Mouse (Mus musculus) splenic B cell, adult 2 months (primary cell): ENCODE results near the gene Arfip2.

ENCODE experiments used
- DNase-seq: peaks from one replicate; pipeline ENCODE4 v3.0.0-alpha.2; 2011; ENCODE audit warnings: low read depth, low spot score
- H3K27me3 ChIP-seq: 2 replicates; pipeline ENCODE4 v1.6.1; 2012; ENCODE audit warnings: mild to moderate bottlenecking, low read length, moderate library complexity, mixed read lengths; ENCODE audit not compliant: control insufficient read depth, poor library complexity, insufficient read depth, severe bottlenecking
- H3K36me3 ChIP-seq: 2 replicates; pipeline ENCODE4 v1.6.1; 2012; ENCODE audit warnings: mild to moderate bottlenecking, low read length, moderate library complexity, mixed read lengths; ENCODE audit not compliant: control insufficient read depth, poor library complexity, insufficient read depth, severe bottlenecking

The Arfip2 gene

GRCm38 (mm10) chr7:105625397-105625796 is 14.8 kb downstream of the Arfip2 start:
- H3K36me3 ChIP-seq, result no peaks in the 10 kb centered on the region
- no peak for DNase-seq
- no peaks in the 10 kb centered on the region for H3K27me3 ChIP-seq

- no peaks in the 10 kb centered on the region for H3K27me3 ChIP-seq
- no peaks in the 10 kb centered on the region for H3K36me3 ChIP-seq
- DNase-seq, result no peak
Observed at GRCm38 (mm10) chr7:105621646-105622292, 18.4 kb downstream of the Arfip2 start.

- DNase-seq, result no peak
- no peaks in the 10 kb centered on the region for H3K36me3 ChIP-seq
- no peaks in the 10 kb centered on the region for H3K27me3 ChIP-seq
Observed at GRCm38 (mm10) chr7:105621053-105621452, 19.2 kb downstream of the Arfip2 start.

GRCm38 (mm10) chr7:105619701-105620100 is 20.5 kb downstream of the Arfip2 start:
- no peak for DNase-seq
- no peaks in the 10 kb centered on the region for H3K36me3 ChIP-seq
- H3K27me3 ChIP-seq, result no peaks in the 10 kb centered on the region

- H3K36me3 ChIP-seq, result no peaks in the 10 kb centered on the region
- no peaks in the 10 kb centered on the region for H3K27me3 ChIP-seq
- no peak for DNase-seq
Observed at GRCm38 (mm10) chr7:105617810-105618209, 22.4 kb downstream of the Arfip2 start.

- no peak for DNase-seq
- Histone ChIP-seq H3K36me3 (no peaks in the 10 kb centered on the region), H3K27me3 (no peaks in the 10 kb centered on the region)
Observed at GRCm38 (mm10) chr7:105616561-105616960, 23.7 kb downstream of the Arfip2 start.

- DNase-seq, result no peak
- no peaks in the 10 kb centered on the region for H3K36me3 ChIP-seq
- no peaks in the 10 kb centered on the region for H3K27me3 ChIP-seq
Observed at GRCm38 (mm10) chr7:105615720-105616119, 24.5 kb downstream of the Arfip2 start.

- DNase-seq, result no peak
- Histone ChIP-seq H3K27me3 (no peaks in the 10 kb centered on the region), H3K36me3 (no peaks in the 10 kb centered on the region)
Observed at GRCm38 (mm10) chr7:105614400-105614799, 25.8 kb downstream of the Arfip2 start.

- no peak for DNase-seq
- Histone ChIP-seq H3K36me3 (no peaks in the 10 kb centered on the region), H3K27me3 (no peaks in the 10 kb centered on the region)
Observed at GRCm38 (mm10) chr7:105611767-105612166, 28.4 kb downstream of the Arfip2 start.

- H3K27me3 ChIP-seq, result no peaks in the 10 kb centered on the region
- no peaks in the 10 kb centered on the region for H3K36me3 ChIP-seq
- no peak for DNase-seq
Observed at GRCm38 (mm10) chr7:105608467-105608866, 31.7 kb downstream of the Arfip2 start.

- peak; percentile 74 for DNase-seq
- no peaks in the 10 kb centered on the region for H3K36me3 ChIP-seq
- no peaks in the 10 kb centered on the region for H3K27me3 ChIP-seq
Observed at GRCm38 (mm10) chr7:105602860-105603623, 37.2 kb downstream of the Arfip2 start.

GRCm38 (mm10) chr7:105590097-105590496 is 50.1 kb downstream of the Arfip2 start:
- no peak for DNase-seq
- Histone ChIP-seq H3K36me3 (no peaks in the 10 kb centered on the region), H3K27me3 (no peaks in the 10 kb centered on the region)

- no peak for DNase-seq
- Histone ChIP-seq H3K27me3 (no peaks in the 10 kb centered on the region), H3K36me3 (no peaks in the 10 kb centered on the region)
Observed at GRCm38 (mm10) chr7:105588325-105588912, 51.8 kb downstream of the Arfip2 start.
